Mouse (Mus musculus) spleen, postnatal 4 days (tissue): ENCODE measurements around the gene Pdgfra.

ENCODE experiments used
- DNase-seq, 2 experiments: peaks; one replicate each; pipeline ENCODE4 v3.0.0; 2022; ENCODE audit warnings: low spot score in 2 of 2

Gene Pdgfra

GRCm38 (mm10) chr5:75209966-75210365, 57.9 kb downstream of the Pdgfra start:
- no peak for DNase-seq

GRCm38 (mm10) chr5:75214520-75214919, 62.4 kb downstream of the Pdgfra start:
- DNase-seq = no peak

GRCm38 (mm10) chr5:75214929-75215328, 62.8 kb downstream of the Pdgfra start:
- DNase-seq = no peak

- no peak for DNase-seq
These were observed 63.7 kb downstream of the Pdgfra start for GRCm38 (mm10) chr5:75215678-75216256.

GRCm38 (mm10) chr5:75221610-75222009, 69.5 kb downstream of the Pdgfra start:
- DNase-seq = no peak

- DNase-seq = no peak
These were observed 70.6 kb downstream of the Pdgfra start for GRCm38 (mm10) chr5:75222491-75223265.

- no peak for DNase-seq
These were observed 86.3 kb downstream of the Pdgfra start for GRCm38 (mm10) chr5:75238363-75238762.

- no peak for DNase-seq
These were observed 87.1 kb downstream of the Pdgfra start for GRCm38 (mm10) chr5:75238928-75239777.

GRCm38 (mm10) chr5:75247070-75247740, 95.1 kb downstream of the Pdgfra start:
- no peak for DNase-seq
